Mouse (Mus musculus): ENCODE data around the gene Bora.
A peak's percentile ranks its signal among the peaks of the same experiment; 100 is the strongest.

Bora gene

GRCm38 (mm10) chr14:99099267-99099966 is 53.4 kb downstream of the Bora start, which contains the start of the genes Pibf1 and Dis3:
Gene Pibf1 (plus strand): TSS chr14:99099424.
Gene Dis3 (minus strand): TSS chr14:99099770.
- peaks cover 75% of the 10 kb centered on the region for H3K36me3 ChIP-seq (ENCODE audit: insufficient read depth, low read length)
- TF ChIP-seq CTCF (conservative IDR thresholded peaks at IDR 0.05; ENCODE audit: low read length) (no peak), NANOG (IDR thresholded peaks at IDR 0.05; ENCODE audit: borderline replicate concordance, low read length) (no peak), POU5F1 (IDR thresholded peaks at IDR 0.05; ENCODE audit: borderline replicate concordance, low read length) (no peak)
- H3K4me1 ChIP-seq (replicated peaks; ENCODE audit: low read depth, low read length): peaks cover 21% of the 10 kb centered on the region
- peak within 1 kb of the TSS; percentile 98 for H3K4me3 ChIP-seq (replicated peaks; ENCODE audit: low read length)
- no peaks in the 10 kb centered on the region for H3K9me3 ChIP-seq (ENCODE audit: low read length)
- H3K27me3 ChIP-seq (ENCODE audit: insufficient read depth, low read length): no peaks in the 10 kb centered on the region

- no peaks in the 10 kb centered on the region for H3K27me3 ChIP-seq (ENCODE audit: insufficient read depth, low read length)
- H3K4me3 ChIP-seq (replicated peaks; ENCODE audit: low read length): peak overlapping the region; percentile 98
- no peaks in the 10 kb centered on the region for H3K9me3 ChIP-seq (ENCODE audit: low read length)
- no peak for TF ChIP-seq CTCF (conservative IDR thresholded peaks at IDR 0.05; ENCODE audit: low read length)
- no peak for TF ChIP-seq POU5F1 (IDR thresholded peaks at IDR 0.05; ENCODE audit: borderline replicate concordance, low read length)
- TF ChIP-seq NANOG (IDR thresholded peaks at IDR 0.05; ENCODE audit: borderline replicate concordance, low read length): no peak
- peaks cover 72% of the 10 kb centered on the region for H3K36me3 ChIP-seq (ENCODE audit: insufficient read depth, low read length)
- H3K4me1 ChIP-seq (replicated peaks; ENCODE audit: low read depth, low read length): peaks cover 21% of the 10 kb centered on the region
Observed at GRCm38 (mm10) chr14:99099967-99100587, 54.1 kb downstream of the Bora start.

- Histone ChIP-seq H3K36me3 (ENCODE audit: insufficient read depth, low read length) (peaks cover 57% of the 10 kb centered on the region), H3K4me3 (replicated peaks; ENCODE audit: low read length) (no peak overlapping the region), H3K9me3 (ENCODE audit: low read length) (no peaks in the 10 kb centered on the region), H3K4me1 (replicated peaks; ENCODE audit: low read depth, low read length) (peaks cover 21% of the 10 kb centered on the region), H3K27me3 (ENCODE audit: insufficient read depth, low read length) (no peaks in the 10 kb centered on the region)
- TF ChIP-seq NANOG (IDR thresholded peaks at IDR 0.05; ENCODE audit: borderline replicate concordance, low read length) (no peak), CTCF (conservative IDR thresholded peaks at IDR 0.05; ENCODE audit: low read length) (no peak), POU5F1 (IDR thresholded peaks at IDR 0.05; ENCODE audit: borderline replicate concordance, low read length) (no peak)
Observed at GRCm38 (mm10) chr14:99103050-99103449, 57.0 kb downstream of the Bora start.

- Histone ChIP-seq H3K4me1 (replicated peaks; ENCODE audit: low read depth, low read length) (peaks cover 21% of the 10 kb centered on the region), H3K9me3 (ENCODE audit: low read length) (no peaks in the 10 kb centered on the region), H3K27me3 (ENCODE audit: insufficient read depth, low read length) (peaks cover 12% of the 10 kb centered on the region), H3K4me3 (replicated peaks; ENCODE audit: low read length) (no peak overlapping the region), H3K36me3 (ENCODE audit: insufficient read depth, low read length) (peaks cover 63% of the 10 kb centered on the region)
- no peak for TF ChIP-seq POU5F1 (IDR thresholded peaks at IDR 0.05; ENCODE audit: borderline replicate concordance, low read length)
- TF ChIP-seq NANOG (IDR thresholded peaks at IDR 0.05; ENCODE audit: borderline replicate concordance, low read length): no peak
- no peak for TF ChIP-seq CTCF (conservative IDR thresholded peaks at IDR 0.05; ENCODE audit: low read length)
Observed at GRCm38 (mm10) chr14:99104542-99105123, 58.6 kb downstream of the Bora start.

- H3K9me3 ChIP-seq (ENCODE audit: low read length): no peaks in the 10 kb centered on the region
- no peak overlapping the region for H3K4me3 ChIP-seq (replicated peaks; ENCODE audit: low read length)
- H3K27me3 ChIP-seq (ENCODE audit: insufficient read depth, low read length): peaks cover 17% of the 10 kb centered on the region
- peaks cover 68% of the 10 kb centered on the region for H3K36me3 ChIP-seq (ENCODE audit: insufficient read depth, low read length)
- peaks cover 16% of the 10 kb centered on the region for H3K4me1 ChIP-seq (replicated peaks; ENCODE audit: low read depth, low read length)
- TF ChIP-seq POU5F1 (IDR thresholded peaks at IDR 0.05; ENCODE audit: borderline replicate concordance, low read length): no peak
- no peak for TF ChIP-seq NANOG (IDR thresholded peaks at IDR 0.05; ENCODE audit: borderline replicate concordance, low read length)
- no peak for TF ChIP-seq CTCF (conservative IDR thresholded peaks at IDR 0.05; ENCODE audit: low read length)
Observed at GRCm38 (mm10) chr14:99106671-99107070, 60.6 kb downstream of the Bora start.

GRCm38 (mm10) chr14:99107631-99108187 is 61.7 kb downstream of the Bora start:
- H3K4me1 ChIP-seq (replicated peaks; ENCODE audit: low read depth, low read length): peaks cover 16% of the 10 kb centered on the region
- H3K36me3 ChIP-seq (ENCODE audit: insufficient read depth, low read length): peaks cover 68% of the 10 kb centered on the region
- no peak overlapping the region for H3K4me3 ChIP-seq (replicated peaks; ENCODE audit: low read length)
- no peaks in the 10 kb centered on the region for H3K9me3 ChIP-seq (ENCODE audit: low read length)
- peaks cover 17% of the 10 kb centered on the region for H3K27me3 ChIP-seq (ENCODE audit: insufficient read depth, low read length)
- no peak for TF ChIP-seq CTCF (conservative IDR thresholded peaks at IDR 0.05; ENCODE audit: low read length)
- TF ChIP-seq NANOG (IDR thresholded peaks at IDR 0.05; ENCODE audit: borderline replicate concordance, low read length): peak; percentile 82

GRCm38 (mm10) chr14:99108762-99109161 is 62.7 kb downstream of the Bora start:
- peaks cover 66% of the 10 kb centered on the region for H3K36me3 ChIP-seq (ENCODE audit: insufficient read depth, low read length)
- H3K4me1 ChIP-seq (replicated peaks; ENCODE audit: low read depth, low read length): peaks cover 16% of the 10 kb centered on the region
- H3K4me3 ChIP-seq (replicated peaks; ENCODE audit: low read length): no peak overlapping the region
- no peak for TF ChIP-seq POU5F1 (IDR thresholded peaks at IDR 0.05; ENCODE audit: borderline replicate concordance, low read length)
- TF ChIP-seq NANOG (IDR thresholded peaks at IDR 0.05; ENCODE audit: borderline replicate concordance, low read length): no peak
- no peak for TF ChIP-seq CTCF (conservative IDR thresholded peaks at IDR 0.05; ENCODE audit: low read length)
- H3K27me3 ChIP-seq (ENCODE audit: insufficient read depth, low read length): peaks cover 17% of the 10 kb centered on the region
- no peaks in the 10 kb centered on the region for H3K9me3 ChIP-seq (ENCODE audit: low read length)

- H3K27me3 ChIP-seq (ENCODE audit: insufficient read depth, low read length): no peaks in the 10 kb centered on the region
- TF ChIP-seq POU5F1 (IDR thresholded peaks at IDR 0.05; ENCODE audit: borderline replicate concordance, low read length): no peak
- TF ChIP-seq CTCF (conservative IDR thresholded peaks at IDR 0.05; ENCODE audit: low read length): no peak
- TF ChIP-seq NANOG (IDR thresholded peaks at IDR 0.05; ENCODE audit: borderline replicate concordance, low read length): no peak
Observed at GRCm38 (mm10) chr14:99117576-99117975, 71.6 kb downstream of the Bora start.

More at GRCm38 (mm10) chr14:99117576-99117975, 71.6 kb downstream of the Bora start:
- Histone ChIP-seq H3K9me3 (ENCODE audit: low read length) (no peaks in the 10 kb centered on the region), H3K4me1 (replicated peaks; ENCODE audit: low read depth, low read length) (peaks cover 7% of the 10 kb centered on the region), H3K4me3 (replicated peaks; ENCODE audit: low read length) (no peak overlapping the region), H3K36me3 (ENCODE audit: insufficient read depth, low read length) (peaks cover 52% of the 10 kb centered on the region)
